Mouse (Mus musculus) stomach, embryonic 15.5 days (tissue): ENCODE data around the gene Lsm7. TPM values are rescaled to one million over a fixed set of nuclear protein-coding genes. Genes with fewer than 3 reads are reported as not detected.

Source experiments
- ATAC-seq: fragments of 200-750 bp; cut with Nextera tagmentation; 2 replicates; pipeline ENCODE4 v1.8.0; 2017; ENCODE audit warnings: low read depth, moderate number of reproducible peaks, moderate TSS enrichment; ENCODE audit not compliant: insufficient read depth, low FRiP score
- H3K27ac ChIP-seq: fragments of 300-500 bp; sonication (generic); 2 replicates; pipeline ENCODE4 v1.5.1; 2015; ENCODE audit warnings: mild to moderate bottlenecking, inconsistent platforms
- H3K27me3 ChIP-seq: fragments of 300-500 bp; sonication (generic); replicated peaks from 2 replicates; pipeline ENCODE4 v1.6.1; 2015; ENCODE audit warnings: inconsistent platforms
- H3K36me3 ChIP-seq: fragments of 300-500 bp; sonication (generic); 2 replicates; pipeline ENCODE4 v1.6.1; 2015; ENCODE audit warnings: inconsistent platforms
- H3K4me1 ChIP-seq: fragments of 300-500 bp; sonication (generic); 2 replicates; pipeline ENCODE4 v1.6.1; 2015; ENCODE audit warnings: inconsistent platforms
- H3K4me2 ChIP-seq: fragments of 300-500 bp; sonication (generic); 2 replicates; pipeline ENCODE4 v1.6.1; 2015; ENCODE audit warnings: mild to moderate bottlenecking, inconsistent platforms
- H3K4me3 ChIP-seq: fragments of 300-500 bp; sonication (generic); replicated peaks from 2 replicates; pipeline ENCODE4 v1.5.1; 2015; ENCODE audit warnings: inconsistent platforms
- H3K9ac ChIP-seq: fragments of 300-500 bp; sonication (generic); 2 replicates; pipeline ENCODE4 v1.6.1; 2015; ENCODE audit warnings: inconsistent platforms
- H3K9me3 ChIP-seq: fragments of 300-500 bp; sonication (generic); 2 replicates; pipeline ENCODE4 v1.6.1; 2016; ENCODE audit warnings: inconsistent platforms
- WGBS: fragments of 180-500 bp; shearing (Covaris S2); methylation state at CpG from one replicate; pipeline ENCODE4 v1.1.7; 2015; 5-methylcytosine and 5-hydroxymethylcytosine counted together
- polyA plus RNA-seq: library from polyadenylated mRNA; unstranded; fragments of >200 nt; fragmentation: Nextera tagmentation; extraction: Ambion mirVana; gene quantifications from 2 replicates; pipeline ENCODE4 v1.2.1, GENCODE M21; 2015

The Lsm7 gene
- polyA plus RNA-seq, 1 experiment from 2014 or later: 261 TPM

GRCm38 (mm10) chr10:80897861-80898510, 43.0 kb upstream of the Lsm7 start:
- Histone ChIP-seq H3K27me3 (no peaks in the 10 kb centered on the region), H3K9ac (no peak overlapping the region), H3K4me1 (peaks cover 19% of the 10 kb centered on the region), H3K36me3 (peaks cover 17% of the 10 kb centered on the region; the same call in 1 of the 2 replicates), H3K27ac (no peak overlapping the region), H3K9me3 (no peaks in the 10 kb centered on the region), H3K4me2 (0 out of 2 replicates have a peak overlapping the region, but pooled peaks have one; percentile 19), H3K4me3 (no peak overlapping the region)
- ATAC-seq: no peak
- WGBS: 40% methylated on average over 41 of the region's 41 CpGs

GRCm38 (mm10) chr10:80896581-80897485, 41.8 kb upstream of the Lsm7 start:
- no peaks in the 10 kb centered on the region for H3K9me3 ChIP-seq
- no peaks in the 10 kb centered on the region for H3K27me3 ChIP-seq
- H3K27ac ChIP-seq: no peak overlapping the region
- H3K36me3 ChIP-seq: peaks cover 10% of the 10 kb centered on the region; the same call in 1 of the 2 replicates
- 67% methylated on average over 24 of the region's 24 CpGs for WGBS
- no peak overlapping the region for H3K9ac ChIP-seq
- ATAC-seq: no peak
- H3K4me2 ChIP-seq: no peak overlapping the region
- H3K4me3 ChIP-seq: no peak overlapping the region
- H3K4me1 ChIP-seq: peaks cover 19% of the 10 kb centered on the region

GRCm38 (mm10) chr10:80895697-80896096, 40.7 kb upstream of the Lsm7 start:
- H3K9me3 ChIP-seq: no peaks in the 10 kb centered on the region
- no peak overlapping the region for H3K4me3 ChIP-seq
- H3K4me1 ChIP-seq: peaks cover 15% of the 10 kb centered on the region
- WGBS: 80% methylated on average over 6 of the region's 6 CpGs
- H3K9ac ChIP-seq: no peak overlapping the region
- no peak overlapping the region for H3K4me2 ChIP-seq
- peaks cover 7% of the 10 kb centered on the region; the same call in 1 of the 2 replicates for H3K36me3 ChIP-seq
- ATAC-seq: no peak
- H3K27me3 ChIP-seq: no peaks in the 10 kb centered on the region
- H3K27ac ChIP-seq: no peak overlapping the region

- H3K27ac ChIP-seq: no peak overlapping the region
- WGBS: 86% methylated on average over 7 of the region's 7 CpGs
- ATAC-seq: no peak
- no peaks in the 10 kb centered on the region for H3K9me3 ChIP-seq
- peaks cover 7% of the 10 kb centered on the region; the same call in 1 of the 2 replicates for H3K36me3 ChIP-seq
- H3K27me3 ChIP-seq: 0 out of 2 replicates have a peak, but pooled peaks cover 3% of the 10 kb centered on the region
- H3K4me3 ChIP-seq: no peak overlapping the region
- H3K4me1 ChIP-seq: peaks cover 15% of the 10 kb centered on the region
- H3K9ac ChIP-seq: no peak overlapping the region
- H3K4me2 ChIP-seq: no peak overlapping the region
Observed at GRCm38 (mm10) chr10:80895100-80895499, 40.1 kb upstream of the Lsm7 start.

- no peak overlapping the region for H3K4me2 ChIP-seq
- H3K9me3 ChIP-seq: no peaks in the 10 kb centered on the region
- no peaks in the 10 kb centered on the region for H3K36me3 ChIP-seq
- no peaks in the 10 kb centered on the region for H3K4me1 ChIP-seq
- H3K27me3 ChIP-seq: peaks cover 14% of the 10 kb centered on the region
- no peak overlapping the region for H3K9ac ChIP-seq
- no peak overlapping the region for H3K27ac ChIP-seq
- 50% methylated on average over 11 of the region's 11 CpGs for WGBS
- no peak overlapping the region for H3K4me3 ChIP-seq
- no peak for ATAC-seq
Observed at GRCm38 (mm10) chr10:80887181-80887580, 32.2 kb upstream of the Lsm7 start.

- H3K4me3 ChIP-seq: no peak overlapping the region
- no peaks in the 10 kb centered on the region for H3K36me3 ChIP-seq
- H3K4me1 ChIP-seq: no peaks in the 10 kb centered on the region
- H3K4me2 ChIP-seq: no peak overlapping the region
- H3K9ac ChIP-seq: no peak overlapping the region
- 22% methylated on average over 10 of the region's 10 CpGs for WGBS
- no peaks in the 10 kb centered on the region for H3K27me3 ChIP-seq
- no peaks in the 10 kb centered on the region for H3K9me3 ChIP-seq
- H3K27ac ChIP-seq: no peak overlapping the region
- ATAC-seq: no peak
Observed at GRCm38 (mm10) chr10:80881301-80881700, 26.3 kb upstream of the Lsm7 start.

GRCm38 (mm10) chr10:80880901-80881300, 25.9 kb upstream of the Lsm7 start:
- Histone ChIP-seq H3K27ac (no peak overlapping the region), H3K4me2 (no peak overlapping the region), H3K4me1 (no peaks in the 10 kb centered on the region), H3K27me3 (no peaks in the 10 kb centered on the region), H3K36me3 (no peaks in the 10 kb centered on the region), H3K4me3 (no peak overlapping the region), H3K9me3 (no peaks in the 10 kb centered on the region), H3K9ac (no peak overlapping the region)
- ATAC-seq: no peak
- WGBS: 69% methylated on average over 2 of the region's 2 CpGs

- Histone ChIP-seq H3K4me1 (no peaks in the 10 kb centered on the region), H3K9ac (no peak overlapping the region), H3K4me2 (no peak overlapping the region), H3K9me3 (no peaks in the 10 kb centered on the region), H3K4me3 (no peak overlapping the region), H3K27me3 (no peaks in the 10 kb centered on the region), H3K36me3 (no peaks in the 10 kb centered on the region), H3K27ac (no peak overlapping the region)
- ATAC-seq: peak; percentile 80
- 11% methylated on average over 5 of the region's 5 CpGs for WGBS
Observed at GRCm38 (mm10) chr10:80880131-80880641, 25.2 kb upstream of the Lsm7 start.

- no peak for ATAC-seq
- no peak overlapping the region for H3K9ac ChIP-seq
- no peak overlapping the region for H3K4me2 ChIP-seq
- H3K27ac ChIP-seq: no peak overlapping the region
- H3K27me3 ChIP-seq: no peaks in the 10 kb centered on the region
- H3K9me3 ChIP-seq: no peaks in the 10 kb centered on the region
- H3K36me3 ChIP-seq: no peaks in the 10 kb centered on the region
- WGBS: 23% methylated on average over 3 of the region's 3 CpGs
- H3K4me3 ChIP-seq: no peak overlapping the region
- no peaks in the 10 kb centered on the region for H3K4me1 ChIP-seq
Observed at GRCm38 (mm10) chr10:80876594-80876993, 21.6 kb upstream of the Lsm7 start.

- Histone ChIP-seq H3K27ac (no peak overlapping the region), H3K9ac (no peak overlapping the region), H3K4me1 (no peaks in the 10 kb centered on the region), H3K4me3 (no peak overlapping the region), H3K4me2 (no peak overlapping the region), H3K27me3 (no peaks in the 10 kb centered on the region), H3K36me3 (no peaks in the 10 kb centered on the region), H3K9me3 (no peaks in the 10 kb centered on the region)
- ATAC-seq: no peak
- 23% methylated on average over 5 of the region's 5 CpGs for WGBS
Observed at GRCm38 (mm10) chr10:80876028-80876427, 21.0 kb upstream of the Lsm7 start.

GRCm38 (mm10) chr10:80874035-80874434, 19.0 kb upstream of the Lsm7 start:
- no peak overlapping the region for H3K27ac ChIP-seq
- no peak overlapping the region for H3K4me2 ChIP-seq
- H3K4me3 ChIP-seq: no peak overlapping the region
- no peak overlapping the region for H3K9ac ChIP-seq
- no peaks in the 10 kb centered on the region for H3K4me1 ChIP-seq
- no peaks in the 10 kb centered on the region for H3K9me3 ChIP-seq
- 78% methylated on average over 9 of the region's 9 CpGs for WGBS
- no peak for ATAC-seq
- no peaks in the 10 kb centered on the region for H3K27me3 ChIP-seq
- no peaks in the 10 kb centered on the region for H3K36me3 ChIP-seq

- Histone ChIP-seq H3K4me3 (no peak within 1 kb of the TSS), H3K4me1 (no peaks in the 10 kb centered on the region), H3K27me3 (no peaks in the 10 kb centered on the region), H3K4me2 (no peak within 1 kb of the TSS), H3K36me3 (peaks cover under 1% of the 10 kb centered on the region; the same call in 1 of the 2 replicates), H3K9me3 (no peaks in the 10 kb centered on the region), H3K27ac (no peak within 1 kb of the TSS), H3K9ac (no peak within 1 kb of the TSS)
- 21% methylated on average over 9 of the region's 9 CpGs for WGBS
- ATAC-seq: no peak; the same call in 1 of the 2 replicates
Observed at GRCm38 (mm10) chr10:80871581-80871980, 16.6 kb upstream of the Lsm7 start, which contains the start of gene Tmprss9. TSS of gene Tmprss9 (plus strand) at chr10:80871848.
